Mouse (Mus musculus) layer of hippocampus, adult 11-12 months (tissue): Measurements from ENCODE around the gene Dhtkd1.

Experiments used
- DNase-seq: peaks from one replicate; pipeline ENCODE4 v3.0.0; 2022; ENCODE audit warnings: low spot score

The Dhtkd1 gene

DNA sequence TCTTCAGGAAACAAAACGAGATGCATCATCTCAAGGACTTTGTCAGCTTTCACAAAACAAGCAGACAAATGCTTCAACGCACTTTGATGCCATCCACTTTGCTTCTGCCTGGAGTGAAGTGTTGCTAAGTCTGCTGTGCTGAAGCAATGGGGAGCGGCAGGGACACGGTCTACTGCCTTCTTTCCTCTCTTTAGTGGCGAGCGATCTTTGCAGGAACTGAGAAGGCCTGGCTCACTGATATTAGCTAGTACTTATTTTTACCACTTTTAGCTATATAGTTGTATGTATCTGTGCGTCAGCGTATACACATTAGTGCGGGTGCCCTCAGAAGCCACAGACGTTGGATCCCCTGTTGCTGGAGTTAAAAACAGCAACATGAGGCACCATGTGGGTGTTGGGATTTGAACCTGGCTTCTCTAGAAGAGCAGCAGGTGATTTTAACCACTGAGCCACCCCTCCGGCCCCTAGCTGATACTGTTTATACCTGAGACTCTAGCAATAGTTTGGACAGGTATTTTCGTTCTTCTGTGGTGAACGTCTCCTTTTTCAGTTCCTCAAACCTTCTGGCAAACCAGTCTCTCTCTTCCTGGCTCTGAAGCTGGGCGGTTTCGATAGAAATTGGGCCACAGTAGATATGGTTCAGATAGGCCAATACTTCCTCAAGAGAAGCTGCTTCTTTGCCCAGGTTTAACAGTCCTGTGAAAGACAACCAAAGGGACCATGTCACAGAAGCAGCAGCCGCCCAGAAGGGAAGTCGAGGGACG lies 12.1 kb downstream of the Dhtkd1 start:
- no peak for DNase-seq

DNA sequence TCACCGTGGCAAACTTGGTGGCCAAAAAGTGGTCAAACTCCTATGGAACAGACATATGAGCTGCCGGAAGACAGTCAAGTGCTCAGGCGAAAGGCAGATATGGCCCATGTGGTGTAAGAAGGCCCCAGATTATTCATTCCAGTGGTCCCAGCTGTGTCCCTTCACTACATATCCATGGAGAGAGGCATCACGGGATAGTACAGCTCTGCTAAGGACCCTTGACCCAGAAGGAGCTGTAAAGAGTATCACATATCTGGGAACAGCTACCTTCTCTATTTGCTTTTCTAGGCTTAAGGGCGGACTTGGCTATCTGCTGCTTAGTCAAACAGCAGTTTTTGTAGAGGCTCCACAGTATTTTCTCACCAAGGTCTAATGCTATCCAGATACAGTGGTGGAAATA lies 12.8 kb downstream of the Dhtkd1 start:
- no peak for DNase-seq

DNA sequence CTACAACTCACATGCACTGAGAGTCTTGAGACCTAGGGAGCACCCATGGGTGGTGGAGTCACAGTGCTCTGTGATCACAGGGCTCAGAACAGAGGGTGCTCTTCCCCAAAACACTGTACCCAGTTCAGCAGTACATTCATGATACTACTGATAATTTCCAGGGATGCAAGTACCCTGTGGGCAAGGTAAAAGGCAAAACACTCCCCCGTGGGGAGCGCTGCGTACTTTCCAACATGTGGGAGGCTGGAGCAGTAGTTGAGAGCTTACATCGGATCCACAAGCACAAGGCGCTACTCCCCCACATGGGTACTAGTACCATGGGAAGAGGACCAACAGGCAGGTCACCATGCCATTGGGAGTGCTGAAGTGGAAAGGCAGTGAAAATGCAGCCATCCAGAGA lies 15.1 kb downstream of the Dhtkd1 start:
- no peak for DNase-seq

DNA sequence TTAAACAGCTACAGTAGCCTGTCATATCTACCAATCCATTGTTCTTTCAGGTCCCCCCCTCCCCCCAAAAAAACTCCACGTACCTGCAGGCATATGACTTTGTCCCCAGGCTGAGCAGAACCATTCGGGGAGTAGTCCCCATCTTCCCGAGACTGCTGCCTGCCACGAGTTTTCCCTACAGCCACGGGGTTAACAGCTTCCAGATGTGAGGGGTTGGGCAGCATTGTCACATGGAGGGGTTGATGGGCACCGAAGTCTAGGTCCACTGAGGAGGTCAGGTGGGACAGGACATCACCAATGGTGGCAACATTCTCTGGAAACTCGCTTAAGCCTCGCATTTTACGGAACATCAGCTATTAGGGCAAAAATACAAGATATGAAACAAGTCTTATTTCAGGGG lies 18.8 kb downstream of the Dhtkd1 start:
- DNase-seq = no peak

DNA sequence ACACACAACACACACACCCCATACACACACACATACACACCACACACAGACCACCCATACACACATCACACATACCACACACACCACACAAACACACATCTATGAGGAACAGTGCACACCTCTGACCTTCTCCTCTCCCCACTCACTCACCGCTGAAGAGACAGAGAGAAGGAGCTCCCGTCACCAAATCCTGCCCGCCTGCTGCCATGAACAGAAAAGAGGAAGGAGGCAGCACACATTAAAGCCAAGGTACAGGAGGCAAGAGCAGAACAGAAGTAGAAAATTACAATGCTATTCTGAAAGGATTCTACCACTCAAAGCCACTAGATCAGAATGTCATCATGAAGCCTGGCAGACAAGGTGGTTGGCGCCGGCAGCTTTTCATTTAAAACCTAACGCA lies 19.8 kb downstream of the Dhtkd1 start:
- no peak for DNase-seq

DNA sequence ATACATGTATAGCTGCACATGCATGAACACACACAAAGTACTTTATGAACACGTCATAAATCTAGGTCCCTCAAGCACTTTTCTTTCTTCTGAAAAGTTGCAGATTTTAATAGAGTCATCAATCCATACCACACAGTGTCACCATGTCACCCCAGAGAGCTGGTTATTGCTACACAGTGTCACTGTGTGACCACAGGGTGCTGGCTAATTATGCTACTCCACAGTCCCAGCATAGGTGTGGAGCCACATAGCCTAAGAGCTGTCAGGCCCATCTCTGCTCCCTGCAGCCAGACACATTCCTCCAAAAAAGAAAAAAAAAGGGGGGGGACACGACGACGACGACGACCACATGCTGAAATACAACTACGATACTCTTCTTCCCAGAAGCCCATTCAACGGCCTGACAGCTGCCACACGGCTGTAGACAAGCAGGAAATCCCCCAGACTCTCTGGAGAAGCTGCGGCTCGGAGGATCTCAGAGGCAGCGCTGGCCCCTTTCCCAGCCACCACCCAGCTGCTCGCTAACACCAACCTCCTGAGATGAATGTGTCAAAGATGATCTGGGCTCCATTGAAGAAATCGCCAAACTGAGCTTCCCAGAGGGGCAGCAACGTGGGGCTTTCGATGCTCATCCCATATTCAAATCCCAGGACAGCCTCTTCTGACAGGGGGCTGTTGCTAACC lies 31.2 kb downstream of the Dhtkd1 start:
- DNase-seq = no peak

DNA sequence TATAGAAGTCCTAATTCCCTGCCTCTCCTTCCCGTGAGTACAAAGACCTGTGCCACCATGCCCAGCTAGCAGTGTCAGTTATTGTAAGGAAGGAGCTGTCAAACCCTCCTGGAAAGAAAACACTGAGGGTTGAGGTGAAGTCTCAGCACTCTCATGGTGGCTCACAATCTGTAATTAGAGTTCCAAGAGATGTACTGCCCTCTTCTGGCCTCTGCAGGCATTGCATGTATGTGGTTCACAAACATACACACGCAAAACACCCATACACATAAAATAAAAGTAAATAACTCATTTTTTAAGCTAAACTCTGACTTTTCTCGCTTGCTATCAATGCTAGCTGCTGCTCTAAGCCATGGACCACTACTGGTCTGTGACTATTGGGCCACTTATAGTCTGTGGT lies 36.0 kb downstream of the Dhtkd1 start:
- no peak for DNase-seq

DNA sequence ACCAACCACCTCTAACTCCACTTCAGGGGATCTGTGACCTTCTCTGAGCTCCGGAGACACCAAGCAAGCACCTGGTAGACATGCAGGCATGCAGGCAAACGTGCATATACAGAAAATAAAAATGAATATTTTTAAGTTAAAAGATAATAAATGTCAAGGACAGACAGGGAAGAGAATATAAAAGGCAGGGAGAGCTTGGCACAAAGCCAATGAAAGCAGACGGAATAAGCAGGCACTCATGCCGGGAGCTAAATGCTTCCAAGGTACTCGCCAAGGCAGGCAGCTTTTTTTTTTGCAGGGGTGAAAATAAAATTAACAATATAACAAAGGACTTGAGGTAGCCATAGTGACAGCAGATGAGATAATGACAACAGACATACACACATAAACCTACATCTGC lies 36.5 kb downstream of the Dhtkd1 start:
- peak; percentile 66 for DNase-seq

DNA sequence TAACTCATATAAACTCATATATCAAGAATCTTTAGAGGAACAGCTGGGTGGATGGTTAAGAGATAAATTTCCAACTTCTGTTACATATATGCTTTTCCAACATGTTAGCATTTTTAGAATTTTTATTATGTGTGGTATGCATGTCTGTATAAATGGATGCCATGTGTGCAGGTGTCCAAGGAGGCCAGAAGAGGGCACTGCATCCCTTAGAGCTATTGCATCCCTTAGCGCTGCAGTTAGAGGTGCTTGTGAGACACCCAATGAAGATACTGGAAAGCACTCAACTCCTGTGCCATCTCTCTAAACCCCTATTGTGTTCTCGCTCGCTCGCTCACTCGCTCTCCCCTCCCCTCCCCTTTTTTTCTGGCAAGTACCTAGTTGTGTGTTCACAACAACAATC lies 42.4 kb downstream of the Dhtkd1 start:
- no peak for DNase-seq

DNA sequence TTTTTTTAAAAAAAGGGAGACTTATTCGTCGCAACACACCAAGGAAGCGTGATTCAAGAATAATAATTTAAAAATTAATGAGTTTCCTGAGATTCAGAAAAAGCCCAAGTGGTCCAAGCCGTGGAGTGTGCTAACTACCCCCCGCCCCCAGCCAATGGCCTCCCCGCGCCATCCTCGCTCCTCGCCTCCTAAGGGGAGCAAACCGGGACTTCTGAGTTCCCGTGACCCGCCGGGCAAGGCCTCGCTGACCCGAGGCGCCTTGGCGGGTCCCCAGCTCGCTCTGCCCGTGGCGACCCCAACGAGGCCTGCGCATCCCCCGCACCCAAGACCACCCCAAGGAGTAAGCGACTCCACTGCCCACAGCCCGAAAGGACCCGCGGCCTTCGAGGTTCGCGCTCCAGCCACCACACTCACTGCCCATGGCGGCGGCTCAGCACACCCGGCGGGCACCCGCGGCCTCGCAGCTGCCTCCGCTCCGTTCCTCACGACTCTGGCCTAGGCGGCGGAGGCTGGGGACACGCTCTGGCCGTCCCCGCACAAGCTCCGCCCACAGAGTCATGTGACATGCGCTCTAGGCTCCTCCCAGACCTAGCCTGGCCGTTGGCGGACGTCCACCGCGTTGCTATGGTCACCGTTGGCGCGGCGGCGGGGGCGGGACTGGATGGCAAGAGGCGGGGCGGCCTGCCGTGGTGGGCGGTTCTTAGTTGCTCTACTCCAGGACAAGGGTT lies 47.6 kb downstream of the Dhtkd1 start, which contains the start of gene Sec61a2:
Gene Sec61a2, minus strand, starts transcription at position 590 of the 728 bp plus-strand sequence.
- peak; percentile 100 for DNase-seq

DNA sequence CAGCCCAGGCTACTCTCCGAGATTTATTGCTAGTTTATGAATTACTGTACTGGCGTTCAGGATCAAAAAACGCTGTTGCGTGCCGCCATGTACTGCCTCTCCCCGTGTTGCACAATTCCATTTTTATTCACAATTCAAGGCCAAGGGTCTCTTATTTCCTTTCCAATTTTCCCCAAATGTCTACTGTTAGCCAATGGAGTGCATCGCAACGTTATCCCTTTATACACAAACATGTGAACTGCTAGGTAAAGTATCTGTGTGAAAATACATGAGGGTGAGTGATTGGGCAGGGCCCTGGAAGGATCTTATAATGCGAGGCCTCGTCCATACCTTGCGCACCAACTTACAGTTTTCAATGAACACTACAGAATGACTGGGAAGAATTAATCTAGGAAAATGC lies 48.3 kb downstream of the Dhtkd1 start:
- no peak for DNase-seq

DNA sequence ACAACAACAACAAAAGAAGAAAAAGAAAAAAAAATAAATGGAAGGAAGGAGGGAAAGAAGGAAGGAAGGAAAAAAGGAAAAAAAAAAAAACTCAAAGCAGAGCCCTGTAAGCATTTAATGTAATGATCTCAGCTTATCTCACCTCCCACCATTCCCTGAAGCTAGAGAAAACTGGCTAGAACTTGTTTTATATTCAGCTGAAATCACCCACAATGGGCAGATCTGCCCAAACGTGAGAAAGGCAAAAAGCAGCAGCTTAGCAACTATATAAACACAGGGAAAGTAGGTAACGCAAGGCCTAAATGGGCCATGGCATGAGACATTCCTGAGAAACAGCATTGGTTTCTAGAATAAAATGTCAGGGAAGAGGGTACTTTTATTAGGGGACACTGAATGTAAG lies 53.2 kb downstream of the Dhtkd1 start:
- DNase-seq = no peak

DNA sequence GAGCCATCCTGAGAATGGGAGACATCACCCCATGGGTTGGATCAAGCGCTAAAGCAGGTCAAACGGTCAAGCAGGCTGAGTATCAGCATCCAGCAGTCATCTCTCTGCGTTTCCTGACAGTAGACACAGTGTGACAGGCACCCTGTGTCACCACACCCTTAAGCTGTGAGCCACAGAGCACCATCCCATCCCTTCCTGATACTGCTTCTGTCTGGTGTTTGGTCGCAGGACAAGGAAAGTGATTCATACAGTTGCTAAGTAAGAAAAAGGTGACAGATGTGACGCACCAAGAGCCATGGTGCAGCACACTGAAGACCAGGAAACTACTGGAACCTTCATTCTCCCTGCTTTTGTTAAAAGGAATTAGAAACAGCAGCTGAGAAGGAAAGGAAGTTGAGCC lies 53.7 kb downstream of the Dhtkd1 start:
- no peak for DNase-seq

DNA sequence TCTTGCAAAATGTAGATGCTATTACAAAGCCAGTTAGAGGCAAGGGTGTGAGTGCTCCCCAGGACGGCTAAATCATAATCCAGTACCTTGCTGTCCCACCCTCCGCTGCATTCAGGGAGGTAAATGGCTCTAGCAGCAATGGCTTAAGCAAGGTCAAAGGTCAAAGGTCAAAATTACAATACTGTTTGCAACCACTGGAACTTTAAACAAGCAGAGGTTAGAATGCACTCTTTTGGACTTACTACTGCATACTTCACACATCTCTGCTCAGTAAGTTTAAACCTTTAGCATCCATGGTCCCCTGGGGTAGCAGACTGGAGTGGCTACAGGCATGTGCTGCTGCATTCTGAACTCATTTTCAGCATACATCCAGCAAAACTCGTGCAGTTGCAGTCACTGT lies 65.1 kb downstream of the Dhtkd1 start:
- no peak for DNase-seq

DNA sequence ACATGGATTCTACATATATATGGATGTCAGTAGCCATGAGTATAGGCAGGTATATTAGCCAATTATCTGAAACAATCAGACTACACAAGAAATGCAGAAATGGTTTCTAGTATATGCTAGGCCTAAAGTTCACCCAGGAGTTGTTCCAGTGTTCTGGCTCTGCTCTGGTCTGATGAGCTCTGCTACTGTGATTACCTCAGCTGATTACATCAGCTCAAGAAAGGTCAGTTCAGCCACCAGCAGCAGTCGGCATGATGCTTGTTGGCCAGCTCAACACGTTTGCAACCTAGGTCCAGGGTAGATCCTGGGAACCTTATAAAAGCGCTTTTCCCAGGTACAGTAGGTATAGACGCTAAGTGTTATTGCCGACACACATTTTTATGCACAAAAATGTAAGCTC lies 72.8 kb downstream of the Dhtkd1 start:
- no peak for DNase-seq

DNA sequence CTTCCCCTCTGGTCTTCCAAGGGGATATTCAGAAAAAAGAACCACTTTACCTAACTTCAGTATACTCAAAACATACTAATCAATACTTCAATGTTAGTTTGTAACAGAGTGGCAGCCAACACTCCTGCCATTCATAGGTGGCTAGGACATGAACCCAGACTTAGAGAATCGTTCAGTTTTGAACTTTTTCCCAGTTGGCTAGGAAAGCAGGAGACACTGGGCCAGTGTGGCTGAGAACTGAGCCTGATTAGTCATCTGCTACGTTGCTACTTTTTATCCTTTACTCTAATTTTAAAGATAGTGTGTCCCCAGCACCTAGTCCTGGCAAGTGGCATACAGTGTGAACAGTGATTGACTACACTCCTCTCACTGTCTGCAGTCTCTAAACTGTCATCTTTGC lies 74.9 kb downstream of the Dhtkd1 start:
- no peak for DNase-seq

DNA sequence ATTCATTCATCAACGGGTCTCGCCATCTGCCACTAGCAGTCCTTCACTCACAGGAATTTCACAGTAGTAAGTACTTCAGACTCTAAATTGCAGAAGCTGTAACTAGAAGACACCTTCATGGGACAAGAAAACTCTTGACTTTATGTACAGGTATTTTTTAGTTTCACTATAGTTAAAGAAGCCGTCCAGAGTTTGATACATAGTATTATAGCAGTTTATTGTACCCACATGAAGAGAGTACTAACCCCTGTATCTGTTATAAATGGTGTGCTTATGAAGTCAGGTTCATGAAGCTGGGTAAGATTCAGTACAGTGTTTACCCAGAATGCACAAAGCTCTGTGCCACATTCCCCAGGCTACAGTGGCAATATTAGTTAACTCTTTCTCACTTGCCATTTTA lies 79.8 kb downstream of the Dhtkd1 start, which contains the start of gene Gm13199:
Gene Gm13199, minus strand, starts transcription at position 101 of the 400 bp plus-strand sequence.
- DNase-seq = no peak

DNA sequence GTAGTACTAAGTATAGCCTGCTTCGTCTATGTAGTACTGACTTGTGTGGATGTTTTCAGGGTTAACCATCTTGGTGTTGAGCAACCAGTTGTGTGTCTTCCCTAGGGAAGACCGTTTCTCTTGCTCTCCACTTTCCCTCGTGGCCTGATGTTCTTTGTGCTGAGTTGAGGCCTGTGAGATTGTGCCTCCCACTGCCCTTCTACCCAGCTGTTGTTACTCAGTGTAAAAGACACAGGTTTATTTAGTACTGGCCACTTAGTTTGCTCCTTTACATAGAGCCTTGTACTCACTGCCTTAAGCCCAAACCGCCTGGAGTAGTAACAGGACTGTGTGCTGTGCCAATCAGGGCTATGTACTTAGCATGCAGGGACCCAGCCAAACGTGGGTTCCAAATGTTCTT lies 90.7 kb downstream of the Dhtkd1 start:
- peak; percentile 17 for DNase-seq

DNA sequence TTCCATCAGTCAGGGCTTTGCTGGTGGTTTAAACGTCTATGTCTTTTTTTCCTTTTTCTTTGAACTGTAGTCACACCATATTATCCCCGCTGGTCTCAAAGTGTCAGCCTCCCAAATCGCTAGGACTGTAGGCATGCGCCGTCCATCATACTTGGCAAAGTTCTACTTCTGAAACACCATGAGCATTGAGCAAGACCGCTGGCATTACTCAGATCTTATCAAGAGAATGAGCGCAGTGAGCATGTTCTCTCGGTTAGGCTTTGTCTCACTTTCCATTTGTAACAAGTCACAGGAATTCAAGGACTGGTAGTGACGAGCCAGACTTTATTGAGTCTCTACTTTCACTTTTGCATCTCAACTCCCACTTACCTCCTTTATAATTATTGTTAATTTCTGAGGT lies 91.5 kb downstream of the Dhtkd1 start:
- no peak for DNase-seq
